Mouse (Mus musculus): Measurements from ENCODE around the gene Sept11. TPM values are rescaled to one million over a fixed set of nuclear protein-coding genes. Genes with fewer than 3 reads are reported as not detected.

Sept11 gene
- polyA plus RNA-seq, 1 experiment: 46.8 TPM

DNA sequence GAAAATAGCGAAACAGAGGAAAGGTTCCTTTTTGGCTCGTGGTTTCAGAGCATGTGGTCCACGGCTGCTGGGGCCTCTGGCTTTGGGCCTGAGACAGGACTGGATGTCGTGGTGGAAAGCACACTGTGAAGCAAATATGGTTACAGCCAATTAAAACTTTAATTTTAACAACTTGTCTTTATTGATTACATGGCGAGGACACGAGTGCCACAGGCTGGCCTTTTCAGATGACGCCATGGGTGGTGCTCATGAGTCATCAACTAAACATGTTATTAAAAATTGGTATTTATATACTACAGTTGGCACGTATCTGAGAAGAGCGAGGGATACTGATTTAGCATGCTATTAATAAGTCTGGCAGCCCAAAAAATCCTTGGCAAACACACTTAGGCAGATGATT lies 41.3 kb upstream of the Sept11 start:
- Histone ChIP-seq H3K4me3 (replicated peaks; ENCODE audit: extremely low read depth, low read depth, low read length) (no peak overlapping the region), H3K4me1 (ENCODE audit: control insufficient read depth, insufficient read depth, low read length) (no peaks in the 10 kb centered on the region)
- 64% methylated on average over 9 of the region's 9 CpGs for WGBS
- TF ChIP-seq CTCF (IDR thresholded peaks at IDR 0.05; ENCODE audit: insufficient read depth, low read length): no peak
- no peak for TF ChIP-seq POLR2A (IDR thresholded peaks at IDR 0.05; ENCODE audit: borderline replicate concordance, extremely low read depth, low read depth, low read length)
- DNase-seq: no peak

DNA sequence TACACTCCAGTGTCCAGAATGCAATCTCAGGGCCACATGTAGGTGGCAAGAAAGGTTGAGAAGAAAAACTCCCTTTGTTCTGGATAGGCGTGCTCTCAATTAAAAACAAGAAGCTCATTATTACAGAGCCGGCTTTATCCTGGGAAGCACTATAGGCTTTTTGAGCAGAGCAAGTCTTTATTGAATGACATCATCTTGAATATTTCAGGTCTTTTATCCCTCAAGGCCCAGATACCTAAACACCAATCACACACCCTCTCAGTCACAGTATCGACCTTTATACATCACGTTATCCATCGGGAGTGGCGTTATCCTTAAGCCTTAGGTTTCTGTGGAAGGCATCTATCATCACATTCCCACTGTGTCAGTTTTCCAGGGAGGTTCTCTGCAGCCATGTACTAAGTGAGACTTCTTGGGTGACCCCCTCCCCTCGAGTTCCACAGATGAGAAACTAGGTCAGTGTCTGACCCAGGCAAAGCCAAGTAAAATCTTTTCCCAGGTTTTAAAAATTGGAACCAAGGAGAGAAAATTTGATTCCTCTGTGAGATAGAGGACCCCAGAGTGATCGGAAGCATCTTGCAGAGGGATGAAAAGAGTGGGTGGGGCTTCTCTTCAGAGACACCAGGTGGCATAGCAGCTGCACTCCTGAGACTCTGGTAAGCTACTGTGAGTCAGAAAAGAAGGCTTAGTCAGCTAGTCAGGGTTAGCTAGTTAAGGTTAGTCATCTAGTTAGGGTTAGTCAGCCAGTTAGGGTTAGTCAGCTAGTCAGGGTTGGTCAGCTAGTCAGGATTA lies 39.4 kb upstream of the Sept11 start:
- TF ChIP-seq CTCF (IDR thresholded peaks at IDR 0.05; ENCODE audit: insufficient read depth, low read length) (no peak), POLR2A (IDR thresholded peaks at IDR 0.05; ENCODE audit: borderline replicate concordance, extremely low read depth, low read depth, low read length) (no peak)
- H3K4me1 ChIP-seq (ENCODE audit: control insufficient read depth, insufficient read depth, low read length): no peaks in the 10 kb centered on the region
- no peak for DNase-seq
- no peak overlapping the region for H3K4me3 ChIP-seq (replicated peaks; ENCODE audit: extremely low read depth, low read depth, low read length)
- 61% methylated on average over 8 of the region's 8 CpGs for WGBS

DNA sequence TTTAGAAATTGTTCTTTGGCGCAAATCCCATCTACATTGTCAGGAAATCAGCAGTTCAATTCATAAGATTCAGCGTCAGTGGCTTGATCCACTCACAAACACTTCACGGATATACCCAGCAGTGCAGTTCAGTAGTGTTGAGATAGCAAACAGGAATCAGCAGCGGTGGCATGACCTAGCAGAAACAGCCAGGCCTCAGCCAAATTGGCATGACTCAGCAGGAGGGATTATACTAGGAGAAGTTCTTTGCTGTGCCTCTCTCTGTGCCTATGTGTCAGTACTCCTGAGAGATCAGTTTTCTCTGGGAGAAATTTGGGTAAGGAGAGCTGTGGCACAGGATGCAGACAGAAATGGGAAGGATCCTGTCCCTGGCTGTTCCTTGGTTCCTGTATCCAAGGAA lies 32.4 kb upstream of the Sept11 start:
- no peak for DNase-seq
- H3K4me3 ChIP-seq (replicated peaks; ENCODE audit: extremely low read depth, low read depth, low read length): no peak overlapping the region
- TF ChIP-seq CTCF (IDR thresholded peaks at IDR 0.05; ENCODE audit: insufficient read depth, low read length) (no peak), POLR2A (IDR thresholded peaks at IDR 0.05; ENCODE audit: borderline replicate concordance, extremely low read depth, low read depth, low read length) (no peak)
- no peaks in the 10 kb centered on the region for H3K4me1 ChIP-seq (ENCODE audit: control insufficient read depth, insufficient read depth, low read length)
- WGBS: 69% methylated on average over 4 of the region's 4 CpGs

DNA sequence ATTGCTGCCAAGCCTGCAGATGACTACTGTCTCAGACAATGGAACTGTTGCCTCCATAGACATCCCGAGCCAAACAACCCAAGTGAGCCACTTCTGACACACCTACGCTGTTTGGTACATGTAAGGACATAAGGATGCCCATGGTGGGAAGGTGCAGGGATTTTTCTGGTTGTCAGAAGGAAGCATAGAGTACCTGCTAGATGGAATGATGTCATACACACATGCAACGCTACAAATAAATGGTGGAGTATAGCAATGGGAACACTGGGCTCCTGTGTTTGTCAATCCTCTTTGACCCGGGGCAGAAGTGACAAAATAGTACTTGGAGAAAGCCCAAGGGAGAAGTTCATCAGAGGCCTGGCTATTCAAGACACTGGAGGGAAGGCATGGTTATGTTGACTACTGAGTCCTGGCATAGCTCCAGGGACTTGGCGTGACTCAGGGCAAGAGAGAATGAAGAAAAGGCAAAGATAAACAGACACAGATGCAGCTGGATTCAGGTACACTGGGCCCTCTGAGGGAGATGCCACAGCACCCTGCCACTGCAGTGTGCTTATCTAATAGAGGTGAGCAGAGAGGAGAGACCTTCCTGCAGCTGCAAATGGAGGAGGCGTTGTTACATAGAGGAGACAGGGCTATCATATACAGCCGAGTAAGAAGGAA lies 15.4 kb upstream of the Sept11 start:
- TF ChIP-seq POLR2A (IDR thresholded peaks at IDR 0.05; ENCODE audit: borderline replicate concordance, extremely low read depth, low read depth, low read length): no peak
- no peak for DNase-seq
- H3K4me1 ChIP-seq (ENCODE audit: control insufficient read depth, insufficient read depth, low read length): no peaks in the 10 kb centered on the region
- WGBS: 59% methylated on average over 7 of the region's 7 CpGs
- H3K4me3 ChIP-seq (replicated peaks; ENCODE audit: extremely low read depth, low read depth, low read length): no peak overlapping the region

DNA sequence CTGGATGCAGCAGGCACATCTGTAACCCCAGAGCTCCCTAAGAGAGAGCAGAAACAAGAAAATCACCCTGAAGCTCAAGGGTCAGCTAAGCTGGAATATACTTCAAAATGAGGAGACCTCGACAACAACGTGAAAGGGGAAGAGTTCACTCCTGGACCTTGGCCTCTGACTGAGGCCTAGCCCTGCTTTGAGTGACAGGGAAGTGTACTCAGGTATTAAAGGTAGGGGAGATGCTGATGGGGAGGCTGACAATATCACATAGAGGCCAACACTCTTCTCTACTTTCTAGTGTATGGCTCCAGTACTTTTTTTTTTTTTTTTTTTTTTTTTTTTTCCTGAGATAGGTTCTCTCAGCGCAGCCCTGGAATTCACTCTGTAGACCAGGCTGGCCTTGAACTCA lies 13.6 kb upstream of the Sept11 start:
- no peak for TF ChIP-seq CTCF (IDR thresholded peaks at IDR 0.05; ENCODE audit: insufficient read depth, low read length)
- TF ChIP-seq POLR2A (IDR thresholded peaks at IDR 0.05; ENCODE audit: borderline replicate concordance, extremely low read depth, low read depth, low read length): no peak
- no peak for DNase-seq
- WGBS: 85% methylated on average over 3 of the region's 3 CpGs

DNA sequence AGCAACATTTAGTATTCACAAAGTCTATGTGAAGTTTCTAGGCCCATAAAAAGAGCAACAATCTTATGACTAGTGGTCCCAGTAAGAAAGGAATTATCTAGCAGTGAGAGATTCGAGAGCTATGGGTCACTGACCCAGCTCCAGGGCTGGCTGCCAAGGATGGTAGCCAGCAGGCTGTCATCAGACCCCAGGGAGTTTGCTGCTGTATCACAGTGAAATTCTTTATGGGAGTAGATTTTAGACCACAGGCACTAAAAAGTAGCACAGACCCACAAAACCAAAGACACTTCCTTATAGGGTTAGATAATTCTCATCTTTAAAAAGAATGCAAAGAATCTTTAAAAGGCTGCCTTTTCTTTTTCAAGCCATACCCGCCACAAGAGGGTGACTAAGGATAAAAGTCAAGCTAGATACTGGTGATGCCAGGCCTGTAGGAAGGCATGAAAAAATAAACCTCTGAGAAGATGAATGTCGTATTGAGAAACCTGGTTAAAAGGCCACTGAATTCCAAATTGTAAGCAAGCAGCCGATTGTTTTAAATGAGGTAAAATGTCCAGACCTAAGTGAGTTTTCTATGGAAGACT lies 8.1 kb upstream of the Sept11 start:
- DNase-seq: no peak
- WGBS: 45% methylated on average over 4 of the region's 4 CpGs
- no peak overlapping the region for H3K4me3 ChIP-seq (replicated peaks; ENCODE audit: extremely low read depth, low read depth, low read length)
- H3K4me1 ChIP-seq (ENCODE audit: control insufficient read depth, insufficient read depth, low read length): no peaks in the 10 kb centered on the region
- TF ChIP-seq CTCF (IDR thresholded peaks at IDR 0.05; ENCODE audit: insufficient read depth, low read length): no peak
- no peak for TF ChIP-seq POLR2A (IDR thresholded peaks at IDR 0.05; ENCODE audit: borderline replicate concordance, extremely low read depth, low read depth, low read length)

More for the DNA sequence above, 13.6 kb upstream of the Sept11 start:
- Histone ChIP-seq H3K4me3 (replicated peaks; ENCODE audit: extremely low read depth, low read depth, low read length) (no peak overlapping the region), H3K4me1 (ENCODE audit: control insufficient read depth, insufficient read depth, low read length) (no peaks in the 10 kb centered on the region)

DNA sequence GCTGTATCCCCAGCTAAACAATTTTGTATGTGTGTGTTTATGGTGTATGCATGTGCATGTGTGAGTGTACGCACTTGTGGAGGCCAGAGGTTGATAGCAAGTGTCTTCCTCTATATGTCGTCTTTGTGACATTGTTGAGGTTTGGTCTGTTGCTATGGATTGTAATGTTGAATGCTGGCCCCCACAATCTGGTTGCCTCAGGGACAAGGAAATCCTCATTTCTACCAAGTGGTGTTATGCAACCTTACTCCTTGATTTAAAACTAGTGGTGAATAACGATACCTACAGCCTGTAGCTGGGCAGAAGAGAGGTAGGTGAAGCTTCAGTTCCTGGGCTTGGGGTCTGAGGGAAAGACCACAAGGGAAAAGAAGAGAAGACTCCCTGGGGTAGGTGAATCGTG lies 7.3 kb upstream of the Sept11 start:
- WGBS: 86% methylated on average over 4 of the region's 4 CpGs
- TF ChIP-seq POLR2A (IDR thresholded peaks at IDR 0.05; ENCODE audit: borderline replicate concordance, extremely low read depth, low read depth, low read length): no peak
- TF ChIP-seq CTCF (IDR thresholded peaks at IDR 0.05; ENCODE audit: insufficient read depth, low read length): no peak
- DNase-seq: no peak
- no peak overlapping the region for H3K4me3 ChIP-seq (replicated peaks; ENCODE audit: extremely low read depth, low read depth, low read length)
- H3K4me1 ChIP-seq (ENCODE audit: control insufficient read depth, insufficient read depth, low read length): no peaks in the 10 kb centered on the region

DNA sequence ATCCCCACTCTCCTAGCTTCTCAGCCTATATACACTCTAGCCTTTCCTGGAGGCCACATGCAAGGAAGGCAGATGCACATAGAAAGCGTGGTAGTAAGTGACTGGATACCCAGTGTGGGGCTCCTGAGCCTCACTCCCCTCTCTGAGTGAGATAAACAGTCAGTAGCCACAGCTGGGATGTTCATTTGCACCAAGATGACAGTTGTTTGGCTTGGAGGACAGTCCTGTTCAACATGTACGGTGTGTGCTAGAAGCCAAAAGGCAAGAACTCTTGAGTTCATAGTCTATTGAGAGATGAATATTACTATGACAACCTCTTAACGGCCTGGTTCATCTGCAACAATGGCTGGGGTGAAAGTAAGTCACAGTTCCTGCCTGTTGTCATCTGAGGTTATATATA lies 2.0 kb upstream of the Sept11 start:
- TF ChIP-seq POLR2A (IDR thresholded peaks at IDR 0.05; ENCODE audit: borderline replicate concordance, extremely low read depth, low read depth, low read length) (no peak), CTCF (IDR thresholded peaks at IDR 0.05; ENCODE audit: insufficient read depth, low read length) (no peak)
- Histone ChIP-seq H3K4me1 (ENCODE audit: control insufficient read depth, insufficient read depth, low read length) (peaks cover 10% of the 10 kb centered on the region), H3K4me3 (replicated peaks; ENCODE audit: extremely low read depth, low read depth, low read length) (no peak overlapping the region)
- WGBS: 55% methylated on average over 3 of the region's 3 CpGs
- DNase-seq: no peak

DNA sequence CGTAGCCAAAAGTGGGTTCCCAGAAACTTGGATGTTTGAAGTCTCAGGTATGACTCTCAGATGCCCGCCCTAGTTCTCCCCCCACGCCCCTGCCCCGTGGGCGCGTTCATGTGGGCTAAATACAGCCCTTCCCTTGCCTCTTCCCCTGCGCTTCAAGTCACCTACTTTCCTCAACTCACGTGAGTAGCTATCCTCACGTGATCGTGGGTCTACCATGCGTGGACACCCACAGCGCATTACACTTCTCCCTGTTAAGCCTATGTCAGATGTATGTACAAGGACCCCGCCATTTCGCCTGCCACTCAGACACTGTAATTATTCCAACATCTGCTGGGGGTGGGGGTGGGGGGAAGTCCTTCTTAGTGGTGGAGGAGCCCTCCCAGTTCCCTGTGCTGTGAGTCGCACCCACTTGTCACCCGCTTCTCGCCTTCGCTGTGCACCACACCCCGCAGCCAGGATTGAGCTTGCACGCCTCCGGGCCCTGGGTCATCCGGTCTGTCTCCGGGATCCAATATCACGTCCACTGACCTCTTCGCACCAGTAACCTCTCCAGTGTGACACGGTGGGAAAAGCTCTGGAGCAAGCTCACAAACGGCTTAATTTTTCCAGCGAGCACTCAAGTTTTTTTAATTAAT lies 973 bp upstream of the Sept11 start:
- DNase-seq: peak; percentile 51
- H3K4me1 ChIP-seq (ENCODE audit: control insufficient read depth, insufficient read depth, low read length): peaks cover 10% of the 10 kb centered on the region
- WGBS: 5% methylated on average over 28 of the region's 28 CpGs
- TF ChIP-seq CTCF (IDR thresholded peaks at IDR 0.05; ENCODE audit: insufficient read depth, low read length): no peak
- TF ChIP-seq POLR2A (IDR thresholded peaks at IDR 0.05; ENCODE audit: borderline replicate concordance, extremely low read depth, low read depth, low read length): no peak
- peak overlapping the region; percentile 91 for H3K4me3 ChIP-seq (replicated peaks; ENCODE audit: extremely low read depth, low read depth, low read length)
